Mouse (Mus musculus): Measurements from ENCODE around the gene Smim1.

Gene Smim1

DNA sequence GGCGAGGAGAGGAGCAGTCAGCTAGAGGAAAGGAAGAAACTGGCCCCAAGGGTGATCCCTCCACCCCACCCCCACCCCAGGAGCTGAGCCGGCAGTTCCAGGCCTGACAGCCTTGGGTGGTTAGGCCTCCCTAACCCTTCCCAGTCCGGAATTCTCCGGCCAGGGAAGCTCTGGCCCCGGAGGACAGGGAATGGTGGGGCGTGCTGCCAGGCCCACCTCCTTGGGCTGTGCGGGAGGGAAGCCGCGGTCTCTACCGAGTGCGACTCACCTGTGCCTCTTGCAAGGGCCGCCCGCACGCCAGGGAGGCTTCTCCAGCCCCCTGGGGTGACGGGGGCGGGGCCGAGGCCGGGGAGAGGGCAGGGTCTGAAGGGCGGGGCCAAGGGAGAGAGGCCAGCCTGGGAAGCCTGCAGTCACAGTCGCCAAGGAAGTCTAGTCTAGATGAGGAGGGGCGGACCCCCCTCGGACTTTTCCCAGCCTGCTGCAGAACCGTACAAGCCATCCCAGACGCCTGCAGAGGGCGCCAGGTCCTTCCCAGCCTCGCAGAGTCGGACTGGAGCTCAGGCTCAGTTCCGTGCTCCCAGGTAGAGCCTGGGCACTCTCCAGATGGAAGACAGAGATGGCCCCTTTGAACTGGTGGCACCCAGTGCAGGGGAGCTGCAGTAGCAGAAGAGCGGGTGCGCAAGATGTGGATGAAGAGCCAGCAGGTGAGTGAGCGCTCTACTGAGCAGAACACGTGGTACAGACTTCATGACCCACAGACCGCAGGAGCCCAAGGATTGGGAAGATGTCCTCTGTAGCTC lies at the start of gene Smim1:
TSS of gene Smim1 (minus strand) at position 590 of the 800 bp plus-strand sequence.
- DNase-seq (ENCODE audit: low spot score) = peak; percentile 90

DNA sequence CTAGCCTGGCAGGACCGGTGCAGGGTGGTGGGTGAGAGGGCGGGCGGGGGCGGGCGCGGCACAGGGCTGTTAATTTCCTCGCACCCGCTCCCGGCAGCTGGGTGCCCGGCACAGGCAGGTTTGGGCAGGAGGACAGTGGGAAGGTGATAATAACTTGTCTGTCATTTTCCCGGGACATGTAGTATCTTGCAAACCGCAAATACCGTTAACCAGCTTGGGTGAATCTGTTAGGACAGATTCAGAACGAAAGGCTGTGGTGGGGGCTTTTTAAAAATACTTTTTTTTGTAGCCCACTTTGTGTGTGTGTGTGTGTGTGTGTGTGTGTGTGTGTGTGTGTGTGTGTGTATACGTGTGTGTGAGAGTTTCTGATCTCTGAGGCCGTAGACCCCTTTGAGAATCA lies 45.9 kb upstream of the Smim1 start:
- DNase-seq (ENCODE audit: low spot score) = no peak

DNA sequence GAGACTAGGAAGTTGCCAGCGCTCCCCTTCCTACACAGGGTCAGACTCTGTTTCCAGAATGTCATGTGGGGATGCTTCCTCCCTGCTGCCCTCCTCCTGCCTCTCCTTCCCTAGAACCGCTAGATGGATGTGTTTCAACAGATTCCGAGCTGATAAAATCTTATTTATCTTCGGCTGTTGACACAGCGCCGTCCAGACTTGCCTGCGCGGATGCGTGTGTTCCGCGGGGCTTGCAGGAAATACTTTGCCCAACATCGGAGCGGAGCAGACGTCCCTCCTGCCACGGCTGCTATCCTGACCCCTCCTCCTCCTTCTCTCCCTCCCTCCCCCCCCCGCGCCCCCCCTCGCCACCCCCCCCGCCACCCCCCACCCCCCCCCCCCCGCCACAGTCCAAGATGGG lies 45.5 kb upstream of the Smim1 start:
- no peak for DNase-seq (ENCODE audit: low spot score)

DNA sequence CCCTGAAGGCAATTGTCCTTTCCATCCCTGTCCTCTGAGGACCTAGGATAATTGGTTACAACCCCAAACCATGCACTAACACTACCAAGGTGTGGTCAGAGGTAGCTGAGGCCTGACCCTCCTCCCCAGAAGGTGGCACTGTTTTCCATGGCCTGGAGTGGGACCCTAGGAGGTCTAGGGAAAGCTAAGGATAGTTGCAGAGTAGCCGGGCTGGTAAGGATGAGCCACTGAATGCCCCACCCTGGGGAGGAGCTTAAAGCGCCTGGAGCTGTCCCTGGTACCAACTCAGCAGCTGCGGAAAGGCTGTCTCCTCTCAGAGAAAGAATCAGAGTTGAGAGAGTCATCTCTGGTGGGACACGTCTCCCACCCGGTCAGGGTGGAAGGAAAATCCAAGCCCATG lies 44.9 kb upstream of the Smim1 start:
- peak; percentile 42 for DNase-seq (ENCODE audit: low spot score)

DNA sequence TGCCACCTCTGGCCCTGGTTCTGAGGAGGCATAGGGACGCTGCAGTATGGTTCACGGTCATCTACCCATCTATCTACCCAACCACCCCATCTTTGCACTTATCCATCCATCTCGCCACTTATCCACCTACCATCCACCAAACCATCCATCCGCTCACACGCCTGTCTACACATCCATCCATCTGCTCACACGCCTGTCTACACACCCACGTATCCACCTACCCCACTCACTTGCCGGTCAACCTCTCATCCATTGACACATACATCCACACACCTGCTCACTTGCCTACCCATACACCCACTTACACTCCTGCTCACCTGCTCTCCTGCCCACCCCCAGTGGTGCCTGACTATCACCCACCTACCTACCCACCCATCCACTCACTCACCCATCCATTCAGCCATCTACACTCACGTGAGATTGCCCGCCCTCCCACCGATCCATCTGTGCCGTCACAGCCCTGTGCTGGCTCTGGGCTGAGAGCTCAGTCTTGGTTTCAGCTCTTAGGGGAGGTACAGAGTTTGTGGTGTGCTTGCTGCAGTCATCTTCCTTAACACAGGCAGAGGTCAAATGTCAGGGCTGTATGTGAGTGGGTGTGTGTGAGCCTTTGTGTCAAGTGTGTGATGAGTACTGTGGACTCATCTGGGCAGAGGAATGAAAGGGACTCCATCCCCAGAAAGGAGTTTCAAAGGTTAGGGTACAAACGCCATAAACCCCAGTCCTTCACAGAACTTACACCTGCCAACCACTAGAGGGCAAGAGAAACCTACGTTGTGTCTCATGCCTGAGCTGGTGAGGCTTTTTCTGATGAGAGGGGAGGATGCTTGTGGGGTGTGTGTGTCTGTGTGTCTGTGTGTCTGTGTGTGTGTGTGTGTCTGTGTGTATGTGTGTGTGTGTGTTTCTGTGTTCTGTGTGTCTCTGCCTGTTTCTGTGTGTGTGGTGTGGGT lies 39.1 kb upstream of the Smim1 start:
- peak; percentile 64 for DNase-seq (ENCODE audit: low spot score)

DNA sequence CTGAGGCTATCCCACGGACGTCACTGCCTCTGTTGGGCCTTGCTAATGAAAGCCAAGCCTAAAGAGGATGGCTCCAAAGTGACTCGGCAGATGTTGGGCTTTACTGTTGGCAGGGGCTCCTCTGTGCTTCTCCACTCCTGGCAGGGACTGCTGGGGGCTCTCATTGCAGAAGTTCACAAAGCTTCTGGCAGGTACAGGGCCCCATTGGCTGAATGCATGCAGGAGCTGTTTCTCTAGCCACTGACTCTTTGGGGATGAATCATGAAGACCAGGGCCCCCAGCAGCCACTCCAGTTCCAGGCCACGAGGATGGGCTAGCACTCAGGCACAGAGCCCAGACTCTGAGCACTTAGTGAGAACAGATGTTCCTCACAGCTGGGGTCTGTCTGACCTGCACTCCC lies 31.7 kb upstream of the Smim1 start:
- no peak for DNase-seq (ENCODE audit: low spot score)

DNA sequence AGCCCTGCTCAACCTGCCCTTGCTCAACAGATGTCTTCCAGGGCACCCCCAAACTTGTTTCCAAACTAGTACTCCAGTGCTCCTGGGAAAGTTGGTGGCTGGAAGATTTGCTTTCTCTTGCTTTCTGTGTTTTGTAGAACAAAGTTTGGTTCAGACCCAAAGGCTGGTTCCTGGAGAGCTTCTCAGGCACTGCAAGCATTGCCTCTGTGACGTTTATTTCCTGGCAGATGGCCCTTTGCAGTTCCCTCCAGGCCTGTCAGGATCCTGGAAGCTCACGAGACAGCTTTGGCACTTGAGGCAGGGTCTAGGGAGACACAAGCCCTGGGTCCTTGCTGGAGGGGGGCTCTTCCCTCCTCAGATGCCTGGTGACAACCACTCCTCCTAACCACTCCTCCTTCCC lies 30.6 kb upstream of the Smim1 start:
- no peak for DNase-seq (ENCODE audit: low spot score)

DNA sequence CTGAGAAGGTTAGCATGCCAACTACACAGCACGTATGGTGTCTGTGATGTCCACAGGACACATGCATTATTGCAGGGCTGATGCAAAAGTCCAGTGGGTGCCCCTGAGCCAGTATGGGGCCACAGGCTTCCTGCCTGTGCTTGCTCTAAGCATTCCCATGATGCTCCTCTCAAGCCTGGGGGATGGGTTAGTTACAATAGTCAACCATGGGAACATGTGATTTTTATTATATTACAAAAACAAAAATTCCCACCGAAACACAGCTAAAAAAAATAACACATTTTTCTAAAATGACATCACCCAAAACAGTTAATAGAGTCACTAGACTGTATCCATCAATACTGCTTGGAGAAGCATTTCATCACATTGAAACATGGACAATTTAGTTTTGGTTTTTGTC lies 30.0 kb upstream of the Smim1 start:
- DNase-seq (ENCODE audit: low spot score) = no peak

DNA sequence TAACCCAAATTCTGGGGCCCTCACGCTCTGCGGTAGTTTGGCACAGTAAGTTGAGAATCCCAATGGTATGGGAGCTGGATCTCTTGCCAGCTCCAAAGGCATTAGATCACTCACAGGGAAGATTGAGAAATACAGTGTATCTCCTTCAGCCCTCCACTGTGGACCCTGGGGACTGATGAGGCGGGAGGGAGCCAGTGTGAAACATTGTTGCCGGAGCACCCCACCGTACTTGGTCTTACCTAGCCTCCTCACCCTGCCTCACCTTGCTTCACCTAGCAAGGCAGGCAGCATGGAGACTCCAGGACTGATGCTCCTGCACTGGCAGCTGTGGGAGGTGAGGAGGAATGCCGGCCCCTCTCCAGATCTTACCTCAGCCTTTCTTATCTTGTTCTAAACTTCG lies 29.5 kb upstream of the Smim1 start:
- no peak for DNase-seq (ENCODE audit: low spot score)

DNA sequence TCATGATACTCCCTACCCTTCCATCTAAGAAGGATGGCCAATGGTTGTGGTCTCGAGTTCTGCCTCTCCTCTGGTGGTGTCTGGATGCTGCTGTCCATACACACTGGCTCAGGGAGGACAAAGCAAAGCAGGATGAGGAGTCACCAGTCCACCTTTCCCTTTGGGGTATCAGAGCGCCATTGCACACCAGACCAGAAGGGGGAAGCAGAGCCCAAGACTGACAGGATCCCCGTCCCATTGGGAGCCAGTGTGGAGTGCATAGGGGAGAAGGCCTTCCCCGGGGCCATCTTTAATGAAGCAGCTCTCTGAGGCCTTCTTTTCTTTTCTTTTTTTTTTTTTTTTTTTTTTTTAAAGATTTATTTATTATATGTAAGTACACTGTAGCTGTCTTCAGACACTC lies 27.0 kb upstream of the Smim1 start:
- DNase-seq (ENCODE audit: low spot score) = no peak

DNA sequence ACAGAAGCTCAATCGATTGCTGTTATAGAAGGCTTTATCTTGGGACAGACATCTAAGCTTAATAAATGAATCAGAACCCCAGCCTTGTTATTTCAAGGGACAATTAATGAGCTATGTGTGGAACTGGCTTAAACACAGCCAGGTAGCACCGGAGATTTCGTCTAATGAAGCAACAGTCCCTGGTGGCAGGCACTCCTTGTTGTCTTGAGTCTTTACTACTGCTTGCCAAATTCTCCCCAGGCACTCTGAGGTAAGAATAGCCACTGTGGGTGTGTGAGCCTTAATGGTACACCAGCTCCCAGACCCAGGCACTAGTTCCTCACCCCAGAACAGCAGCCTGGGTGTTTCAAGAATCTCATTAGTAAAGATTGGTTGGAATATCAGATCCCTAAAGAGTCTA lies 25.4 kb upstream of the Smim1 start:
- DNase-seq (ENCODE audit: low spot score) = no peak

DNA sequence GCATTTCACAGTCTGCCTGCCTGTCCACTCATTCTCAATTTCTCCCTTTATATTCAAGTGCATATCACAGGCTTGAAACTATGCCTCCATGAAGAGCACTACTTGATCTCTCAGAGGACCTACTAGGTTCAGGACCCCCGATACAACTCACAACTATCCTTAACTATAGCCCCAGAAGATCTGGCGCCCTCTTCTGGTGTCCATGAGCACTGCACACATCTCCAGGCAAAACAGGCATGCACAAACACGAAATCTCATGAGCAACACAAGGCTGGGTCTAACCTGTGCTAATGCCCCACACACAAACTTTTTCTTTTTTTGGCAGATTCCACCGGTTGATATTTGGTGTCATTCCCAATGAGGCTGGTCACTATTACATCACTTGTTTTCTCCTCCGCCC lies 19.8 kb upstream of the Smim1 start:
- DNase-seq (ENCODE audit: low spot score) = no peak

DNA sequence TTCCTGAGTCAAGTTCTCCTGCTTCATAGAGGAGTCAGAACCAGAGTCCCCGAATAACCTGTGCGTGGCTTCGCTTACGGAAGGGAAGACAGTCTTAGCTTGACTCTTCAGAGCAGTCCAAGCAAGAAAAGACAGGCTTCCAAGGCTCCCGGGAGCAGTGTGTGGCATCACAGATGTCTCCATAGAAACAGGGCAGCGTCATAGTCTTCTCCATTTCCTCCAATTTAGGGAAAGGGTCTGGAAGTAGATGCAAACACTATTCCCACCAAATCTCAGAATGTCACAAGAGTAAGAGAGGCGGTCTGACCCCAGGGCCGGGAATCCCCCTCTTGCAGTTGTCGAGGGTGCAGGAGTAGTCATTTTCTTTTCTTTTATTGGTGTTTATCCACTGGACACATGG lies 16.5 kb upstream of the Smim1 start, which contains the start of gene Ccdc27:
TSS of gene Ccdc27 (minus strand) at position 101 of the 400 bp plus-strand sequence.
- no peak for DNase-seq (ENCODE audit: low spot score)

DNA sequence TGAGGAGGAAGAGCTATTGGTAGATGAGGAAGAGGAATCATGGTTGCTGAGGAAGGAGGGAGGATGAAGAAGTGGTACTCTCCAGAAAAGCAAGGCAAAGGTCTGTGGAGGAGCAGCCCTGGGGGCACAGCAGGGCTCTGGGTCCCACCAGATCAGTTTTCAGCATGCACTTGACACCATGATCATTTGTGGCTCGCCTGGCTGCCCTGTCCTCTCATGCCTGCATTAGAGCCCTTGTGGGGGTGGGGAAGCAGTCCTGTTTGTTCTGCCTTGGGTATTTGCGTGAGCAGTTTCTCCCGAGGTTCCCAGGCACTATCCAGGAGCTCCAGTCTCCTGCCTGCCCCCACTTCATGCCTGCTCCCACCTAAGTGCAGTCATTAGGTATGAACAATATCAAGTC lies 11.1 kb upstream of the Smim1 start:
- no peak for DNase-seq (ENCODE audit: low spot score)

DNA sequence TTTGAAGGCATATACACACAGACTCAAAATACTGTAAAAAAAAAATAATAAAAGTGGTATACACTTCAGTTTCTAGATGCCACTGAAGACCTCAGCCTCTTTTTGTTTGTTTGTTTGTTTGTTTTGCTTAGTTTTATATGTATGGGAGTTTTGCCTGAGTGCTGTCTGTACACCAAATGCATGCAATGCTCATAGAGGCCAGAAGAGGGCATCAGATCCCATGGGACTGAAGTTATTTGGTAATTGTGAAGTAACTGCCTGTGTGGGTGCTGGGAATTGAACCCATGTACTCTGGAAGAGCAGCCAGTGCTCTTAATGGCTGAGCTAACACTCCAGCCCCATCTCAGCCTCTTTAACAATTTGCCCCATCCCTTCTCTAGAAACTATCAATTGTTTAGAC lies 2.6 kb upstream of the Smim1 start:
- DNase-seq (ENCODE audit: low spot score) = no peak

DNA sequence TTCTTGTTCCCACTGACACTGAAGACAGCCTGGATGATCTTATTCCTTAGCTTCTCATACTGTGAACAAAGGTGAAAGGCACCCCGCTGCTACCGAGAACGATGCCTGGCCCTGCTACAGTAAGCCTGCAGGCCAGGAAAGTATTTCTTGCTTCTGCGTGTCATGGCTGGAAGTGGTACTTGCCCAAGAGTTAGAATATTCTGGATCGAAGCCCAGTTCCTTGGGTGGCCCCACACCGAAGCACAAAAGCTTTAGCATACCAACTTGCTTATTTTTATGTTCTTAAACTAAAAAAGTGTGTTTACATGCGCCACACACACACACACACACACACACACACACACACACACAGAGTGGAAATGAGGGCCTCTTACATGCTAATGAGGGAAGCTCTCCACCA lies 2.0 kb upstream of the Smim1 start:
- DNase-seq (ENCODE audit: low spot score) = no peak

DNA sequence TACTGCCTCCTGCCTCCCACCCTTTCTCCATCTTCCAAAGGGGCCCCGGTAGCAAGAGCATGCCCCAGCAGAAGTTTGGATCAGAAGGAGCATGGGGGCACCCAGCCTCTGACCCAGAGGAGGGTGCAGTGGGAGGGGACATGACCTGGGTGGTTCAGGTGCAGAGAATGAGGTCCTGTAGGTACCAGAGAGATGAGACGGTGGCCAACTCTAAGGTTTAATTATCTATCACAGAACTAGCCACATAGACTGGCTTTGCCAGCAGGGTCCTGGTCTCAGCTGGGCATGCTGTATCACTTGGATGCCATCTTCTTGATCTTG lies 371 bp upstream of the Smim1 start:
- no peak for DNase-seq (ENCODE audit: low spot score)

DNA sequence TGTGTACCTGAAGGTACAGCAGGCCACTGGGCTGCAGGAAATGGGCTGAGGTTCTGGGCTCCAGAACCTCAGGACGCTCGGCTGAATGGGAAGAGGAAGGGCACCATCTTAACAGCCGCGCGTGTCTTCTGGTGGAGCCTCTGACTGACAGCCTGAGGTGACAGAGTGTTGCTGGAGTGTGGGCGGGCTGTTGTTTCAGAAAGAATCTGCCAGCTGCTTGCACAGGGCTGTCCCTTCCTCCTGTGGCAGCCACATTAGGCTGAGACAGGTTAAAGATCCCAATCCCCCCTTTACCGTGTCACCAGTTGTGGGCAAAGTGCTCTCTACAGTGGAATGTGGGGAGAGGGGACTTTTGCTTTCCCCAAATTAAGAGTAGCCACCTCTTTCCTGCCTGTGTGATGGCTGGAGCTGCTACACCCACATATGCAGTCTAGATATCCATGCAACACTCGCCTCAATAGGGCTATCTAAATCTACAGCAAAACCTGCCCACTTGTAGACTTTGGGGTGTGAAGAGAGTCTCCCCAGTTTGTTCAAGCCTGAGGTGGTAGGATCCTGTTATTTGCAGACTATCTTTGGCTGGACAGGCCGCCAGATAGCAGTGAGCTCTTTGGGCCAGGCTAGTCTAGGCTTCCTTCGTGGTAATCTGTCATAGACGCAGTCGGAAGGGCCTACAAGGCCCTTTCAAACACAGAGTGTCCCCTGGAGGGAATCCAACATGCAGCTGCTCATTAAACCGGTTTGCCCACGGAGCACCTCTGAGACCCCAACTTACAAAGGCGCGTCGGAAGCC lies 1.1 kb downstream of the Smim1 start:
- no peak for DNase-seq (ENCODE audit: low spot score)

DNA sequence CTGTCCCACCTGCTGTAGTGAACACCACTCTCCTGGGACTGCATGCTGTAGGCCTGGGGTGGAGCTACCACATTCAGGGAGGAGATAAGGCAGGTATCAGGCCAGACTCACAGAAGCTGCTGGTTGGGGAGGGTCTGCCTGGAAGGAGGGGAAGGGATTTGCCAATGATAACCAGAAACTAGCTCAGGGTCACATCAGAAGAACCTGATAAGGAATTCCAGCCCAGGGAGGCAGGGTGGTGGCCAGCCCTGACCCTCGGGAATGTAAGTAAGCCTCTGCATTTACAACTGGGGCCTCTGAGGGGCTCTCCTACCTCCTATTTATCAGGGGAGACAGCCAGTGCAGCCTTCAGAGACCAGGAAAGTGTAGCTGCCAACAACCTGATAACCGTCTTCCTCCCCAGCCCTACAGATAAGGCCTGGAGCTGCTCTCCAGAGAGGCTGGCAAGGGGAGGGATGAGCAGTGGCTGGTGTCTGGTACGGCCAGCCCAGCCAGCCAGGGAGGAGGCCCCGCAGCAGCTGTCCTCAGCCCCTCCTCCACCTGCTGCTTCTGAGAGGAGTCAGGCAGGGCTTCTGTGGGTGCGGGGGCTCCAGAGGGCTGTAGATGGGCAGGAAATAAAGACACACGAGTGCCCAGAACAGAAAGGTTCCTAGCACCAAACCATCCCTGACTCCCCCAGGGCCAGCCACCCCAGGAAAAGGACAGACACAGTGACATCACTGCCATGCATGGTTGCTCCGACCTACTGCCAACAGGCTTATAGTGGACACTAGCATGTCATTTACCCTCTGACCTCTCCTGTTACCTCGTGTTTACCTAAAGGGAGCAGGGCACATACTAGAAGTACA lies 2.1 kb downstream of the Smim1 start:
- DNase-seq (ENCODE audit: low spot score) = peak; percentile 56

DNA sequence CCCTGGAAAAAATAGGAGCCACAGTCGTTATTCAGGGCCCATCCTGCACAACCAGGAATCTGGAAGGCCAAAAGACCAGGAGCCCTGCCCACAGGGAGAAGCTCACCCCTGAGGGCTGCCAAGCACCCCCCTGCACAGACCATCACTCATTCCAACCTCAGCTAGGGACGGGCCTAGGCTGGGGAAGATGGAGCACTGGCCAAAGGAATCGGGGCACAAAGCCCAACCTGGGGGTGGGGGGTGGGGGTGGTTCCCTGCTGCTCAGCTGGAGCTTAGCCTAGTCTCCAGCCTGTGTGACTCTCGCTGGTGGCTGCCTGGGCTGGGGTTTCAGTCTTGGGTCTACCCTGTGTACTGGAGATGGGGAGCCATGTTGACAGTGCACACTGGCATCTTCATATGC lies 3.2 kb downstream of the Smim1 start:
- no peak for DNase-seq (ENCODE audit: low spot score)

DNA sequence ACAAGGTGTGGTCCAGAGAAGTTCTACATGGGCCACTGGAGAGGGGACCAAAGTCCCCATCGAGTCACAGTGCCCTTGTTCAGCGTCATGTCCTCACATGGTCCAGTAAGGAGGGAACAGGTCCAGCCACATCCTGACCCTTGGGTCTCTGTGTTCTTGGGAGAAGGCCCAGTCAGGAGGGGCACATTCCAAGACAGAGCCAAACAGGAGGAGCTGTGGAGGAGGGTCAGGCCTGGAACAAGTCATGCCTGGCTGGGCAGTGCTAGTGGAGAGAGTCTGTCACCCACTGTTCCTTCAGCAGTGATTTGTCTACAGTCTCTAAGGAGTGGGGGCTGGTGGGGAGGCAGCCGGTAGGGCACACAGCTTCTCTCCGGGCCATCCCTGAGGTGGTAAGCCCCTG lies 3.6 kb downstream of the Smim1 start:
- DNase-seq (ENCODE audit: low spot score) = no peak

DNA sequence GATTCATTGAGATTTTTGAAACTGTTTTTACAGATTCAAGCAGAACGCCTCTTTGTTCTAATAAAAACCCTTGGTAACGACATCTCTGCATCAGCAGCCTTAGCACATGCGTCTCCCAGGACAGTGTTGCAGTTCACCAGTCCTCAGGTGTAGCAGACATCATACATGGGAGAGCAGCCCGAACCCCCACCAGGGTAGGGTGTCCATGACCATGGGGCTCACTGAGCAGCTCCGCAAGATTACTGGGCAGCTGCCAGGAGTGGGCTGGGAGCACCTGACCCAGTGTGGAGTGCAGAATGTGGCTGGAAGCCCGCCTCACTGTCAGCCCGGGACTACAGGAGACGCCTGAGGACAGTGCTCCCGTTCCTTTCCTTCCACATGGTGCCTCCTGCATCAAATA lies 4.6 kb downstream of the Smim1 start:
- no peak for DNase-seq (ENCODE audit: low spot score)

All from MN1 (cell line).